In genomic region chr7:125566420-125566819, GRCm38 (mm10) we compare ENCODE assay signal across 19 mouse cellular contexts. TPM values are rescaled to one million over a fixed set of nuclear protein-coding genes. Genes with fewer than 3 reads are reported as not detected.
DNase-seq lines count a peak whose midpoint lies in the region; ATAC-seq lines count a peak whose summit lies in the region.
"Had no signal": no experiment of that assay in that cellular context is flagged by ENCODE, and none has a peak within 500 bp of the region (broad histone marks: within the 10 kb centered on the region; RNA-seq: fewer than 3 reads in every experiment).

No protein-coding gene starts in this region.

- peak; percentile 13 to 55 for DNase-seq in adrenal gland, adult (ENCODE audit: inconsistent age in 2 of 2, low spot score in 1 of 2)
- no peak for DNase-seq in adrenal gland, postnatal 14 days
- no peak for DNase-seq in hindbrain, embryonic 10.5 days (ENCODE audit: low spot score)
- DNase-seq in lung, postnatal 4 days: peak; percentile 34 to 76
- no peak for DNase-seq in right cerebral cortex, postnatal 4 days
- DNase-seq: cerebellum, adult 11-12 months; cerebellum, postnatal 14 days; heart, postnatal 36 days; kidney, adult 8-10 months; liver, embryonic 13.5 days had no signal

- ATAC-seq in hindbrain, embryonic 15.5 days (ENCODE audit: low FRiP score, low read depth): 0 out of 2 replicates have a peak, but pooled peaks have one; percentile 14
- ATAC-seq in lung, embryonic 16.5 days (ENCODE audit: low read depth): peak; percentile 55
- ATAC-seq in forebrain, embryonic 15.5 days (replicated peaks): no peak
- ATAC-seq: hindbrain, embryonic 16.5 days; intestine, embryonic 15.5 days had no signal

- no peaks in the 10 kb centered on the region for H3K9me3 ChIP-seq in hindbrain, embryonic 15.5 days
- H3K9me3 ChIP-seq in hindbrain, embryonic 10.5 days: no peaks in the 10 kb centered on the region
- no peaks in the 10 kb centered on the region for H3K9me3 ChIP-seq in lung, embryonic 16.5 days (ENCODE audit: control insufficient read depth, low read length)
- no peaks in the 10 kb centered on the region for H3K9me3 ChIP-seq in forebrain, embryonic 15.5 days
- H3K9me3 ChIP-seq: heart, embryonic 12.5 days; intestine, embryonic 15.5 days; limb, embryonic 13.5 days; liver, embryonic 13.5 days had no signal

- WGBS in hindbrain, embryonic 15.5 days: 68% methylated on average over 2 of the region's 2 CpGs
- WGBS in hindbrain, embryonic 10.5 days: 82% methylated on average over 2 of the region's 2 CpGs
- WGBS in lung, embryonic 16.5 days: 44% methylated on average over 2 of the region's 2 CpGs
- WGBS in forebrain, embryonic 15.5 days: 82% methylated on average over 2 of the region's 2 CpGs

- H3K36me3 ChIP-seq in hindbrain, embryonic 15.5 days: no peaks in the 10 kb centered on the region
- H3K36me3 ChIP-seq in hindbrain, embryonic 10.5 days: peaks cover 24% of the 10 kb centered on the region; the same call in 1 of the 2 replicates
- 0 out of 2 replicates have a peak, but pooled peaks cover 2% of the 10 kb centered on the region for H3K36me3 ChIP-seq in lung, embryonic 16.5 days (ENCODE audit: control insufficient read depth, insufficient read depth, low read length)
- H3K36me3 ChIP-seq in forebrain, embryonic 15.5 days: no peaks in the 10 kb centered on the region
- H3K36me3 ChIP-seq: heart, embryonic 12.5 days; intestine, embryonic 15.5 days; limb, embryonic 13.5 days had no signal

- no peak overlapping the region for H3K27ac ChIP-seq in hindbrain, embryonic 15.5 days (replicated peaks)
- H3K27ac ChIP-seq in hindbrain, embryonic 10.5 days: no peak overlapping the region
- H3K27ac ChIP-seq in lung, embryonic 16.5 days (ENCODE audit: low read length): no peak overlapping the region
- no peak overlapping the region for H3K27ac ChIP-seq in forebrain, embryonic 15.5 days (replicated peaks)
- H3K27ac ChIP-seq: intestine, embryonic 15.5 days; limb, embryonic 13.5 days; liver, embryonic 13.5 days had no signal

- no peak overlapping the region for H3K4me2 ChIP-seq in hindbrain, embryonic 15.5 days
- H3K4me2 ChIP-seq in lung, embryonic 16.5 days (ENCODE audit: low read depth, low read length): no peak overlapping the region
- H3K4me2 ChIP-seq in forebrain, embryonic 15.5 days (replicated peaks): no peak overlapping the region
- H3K4me2 ChIP-seq: heart, embryonic 12.5 days; intestine, embryonic 15.5 days; limb, embryonic 13.5 days; liver, embryonic 13.5 days; midbrain, embryonic 11.5 days had no signal

- H3K4me1 ChIP-seq in hindbrain, embryonic 15.5 days (replicated peaks): no peaks in the 10 kb centered on the region
- peaks cover 40% of the 10 kb centered on the region for H3K4me1 ChIP-seq in hindbrain, embryonic 10.5 days (replicated peaks)
- peaks cover 7% of the 10 kb centered on the region for H3K4me1 ChIP-seq in lung, embryonic 16.5 days (replicated peaks; ENCODE audit: control insufficient read depth, insufficient read depth, low read length)
- no peaks in the 10 kb centered on the region for H3K4me1 ChIP-seq in forebrain, embryonic 15.5 days

- no peak overlapping the region for H3K4me3 ChIP-seq in hindbrain, embryonic 15.5 days
- H3K4me3 ChIP-seq in hindbrain, embryonic 10.5 days: no peak overlapping the region
- no peak overlapping the region for H3K4me3 ChIP-seq in lung, embryonic 16.5 days (ENCODE audit: low read length)
- no peak overlapping the region for H3K4me3 ChIP-seq in forebrain, embryonic 15.5 days
- H3K4me3 ChIP-seq: heart, embryonic 12.5 days; intestine, embryonic 15.5 days; limb, embryonic 13.5 days; liver, embryonic 13.5 days had no signal

- no peaks in the 10 kb centered on the region for H3K27me3 ChIP-seq in hindbrain, embryonic 15.5 days
- 0 out of 2 replicates have a peak, but pooled peaks cover 4% of the 10 kb centered on the region for H3K27me3 ChIP-seq in hindbrain, embryonic 10.5 days (ENCODE audit: insufficient read depth, poor library complexity, severe bottlenecking)
- H3K27me3 ChIP-seq in lung, embryonic 16.5 days (ENCODE audit: control insufficient read depth, insufficient read depth, low read depth, low read length): no peaks in the 10 kb centered on the region
- H3K27me3 ChIP-seq in forebrain, embryonic 15.5 days: no peaks in the 10 kb centered on the region
- H3K27me3 ChIP-seq: heart, embryonic 12.5 days; intestine, embryonic 15.5 days; limb, embryonic 13.5 days; liver, embryonic 13.5 days had no signal

- no peak overlapping the region for H3K9ac ChIP-seq in hindbrain, embryonic 15.5 days
- no peak overlapping the region for H3K9ac ChIP-seq in lung, embryonic 16.5 days (ENCODE audit: low read length)
- H3K9ac ChIP-seq in forebrain, embryonic 15.5 days (replicated peaks): no peak overlapping the region
- H3K9ac ChIP-seq: heart, embryonic 12.5 days; intestine, embryonic 15.5 days; limb, embryonic 13.5 days; liver, embryonic 13.5 days had no signal

RNA-seq across cellular contexts. Expression of gene Il4ra, which starts 14.5 kb away (rescaled TPM):
- 51.5 and 62.0 TPM in 2 replicates for total RNA-seq in adrenal gland, postnatal 14 days (2021)
- 4.8 and 5.7 TPM in 2 replicates for polyA plus RNA-seq in hindbrain, embryonic 15.5 days (2015; fragmentation: Nextera tagmentation; extraction: Ambion mirVana)
- 5.8 and 7.2 TPM in 2 replicates for polyA plus RNA-seq in hindbrain, embryonic 10.5 days (2016; fragmentation: Nextera tagmentation; extraction: Ambion mirVana)
- polyA plus RNA-seq in lung, embryonic 16.5 days (2015; fragmentation: Nextera tagmentation; extraction: Ambion mirVana): 18.8 and 19.5 TPM in 2 replicates
- polyA plus RNA-seq in forebrain, embryonic 15.5 days (2015; fragmentation: Nextera tagmentation; extraction: Ambion mirVana): 2.1 and 2.2 TPM in 2 replicates

RNA-seq across cellular contexts. Expression of gene Il21r, which starts 36.8 kb away (rescaled TPM):
- total RNA-seq in adrenal gland, postnatal 14 days (2021): 0.63 and 8.8 TPM in 2 replicates
- 0.26 and 0.37 TPM in 2 replicates for polyA plus RNA-seq in hindbrain, embryonic 15.5 days (2015; fragmentation: Nextera tagmentation; extraction: Ambion mirVana)
- polyA plus RNA-seq in hindbrain, embryonic 10.5 days (2016; fragmentation: Nextera tagmentation; extraction: Ambion mirVana): 0.41 and 0.49 TPM in 2 replicates
- polyA plus RNA-seq in lung, embryonic 16.5 days (2015; fragmentation: Nextera tagmentation; extraction: Ambion mirVana): 0.40 and 0.83 TPM in 2 replicates
- polyA plus RNA-seq in forebrain, embryonic 15.5 days (2015; fragmentation: Nextera tagmentation; extraction: Ambion mirVana): 0.15 and 0.17 TPM in 2 replicates
- polyA plus RNA-seq: neural tube, embryonic 14.5 days had no signal

Comparison
In these comparisons a context has a peak if more than half of its experiments do, and no peak if none do; other contexts are left out.
1. DNase-seq: peak in adrenal gland, adult (2 of 2) and lung, postnatal 4 days (2 of 2); none in adrenal gland, postnatal 14 days (single experiment), hindbrain, embryonic 10.5 days (single experiment) and right cerebral cortex, postnatal 4 days (single experiment).